Mouse (Mus musculus): ENCODE data around the gene Tns3. TPM values are rescaled to one million over a fixed set of nuclear protein-coding genes. Genes with fewer than 3 reads are reported as not detected.

Tns3 gene
- polyA plus RNA-seq, 1 experiment from 2014 or later = 4.1 TPM

- Histone ChIP-seq H3K4me2 (ENCODE audit: low read depth, low read length) (no peak overlapping the region), H3K4me3 (ENCODE audit: low read depth, low read length) (no peak overlapping the region), H3K9ac (ENCODE audit: low read depth, low read length) (no peak overlapping the region), H3K27me3 (ENCODE audit: control insufficient read depth, insufficient read depth, low read depth, low read length) (no peaks in the 10 kb centered on the region), H3K36me3 (ENCODE audit: control insufficient read depth, insufficient read depth) (no peaks in the 10 kb centered on the region), H3K9me3 (replicated peaks; ENCODE audit: control insufficient read depth, low read length) (no peaks in the 10 kb centered on the region), H3K27ac (ENCODE audit: low read length) (no peak overlapping the region), H3K4me1 (ENCODE audit: control insufficient read depth, low read depth, low read length) (no peaks in the 10 kb centered on the region; the same call in 1 of the 2 replicates)
- no peak for ATAC-seq (ENCODE audit: low read depth)
- WGBS (ENCODE audit: insufficient replicate concordance) = 69% methylated on average over 2 of the region's 2 CpGs
These were observed 20.1 kb downstream of the Tns3 start for GRCm38 (mm10) chr11:8644272-8644671.

- H3K4me1 ChIP-seq (ENCODE audit: control insufficient read depth, low read depth, low read length) = peaks cover 4% of the 10 kb centered on the region
- no peak overlapping the region for H3K4me3 ChIP-seq (ENCODE audit: low read depth, low read length)
- H3K9ac ChIP-seq (ENCODE audit: low read depth, low read length) = no peak overlapping the region
- no peak overlapping the region for H3K4me2 ChIP-seq (ENCODE audit: low read depth, low read length)
- H3K27me3 ChIP-seq (ENCODE audit: control insufficient read depth, insufficient read depth, low read depth, low read length) = no peaks in the 10 kb centered on the region
- H3K36me3 ChIP-seq (ENCODE audit: control insufficient read depth, insufficient read depth) = no peaks in the 10 kb centered on the region
- WGBS (ENCODE audit: insufficient replicate concordance) = 49% methylated on average over 10 of the region's 10 CpGs
- no peak for ATAC-seq (ENCODE audit: low read depth)
- no peak overlapping the region for H3K27ac ChIP-seq (ENCODE audit: low read length)
- no peaks in the 10 kb centered on the region for H3K9me3 ChIP-seq (replicated peaks; ENCODE audit: control insufficient read depth, low read length)
These were observed 22.6 kb downstream of the Tns3 start for GRCm38 (mm10) chr11:8641634-8642277.

- H3K4me1 ChIP-seq (ENCODE audit: control insufficient read depth, low read depth, low read length) = peaks cover 14% of the 10 kb centered on the region
- H3K27ac ChIP-seq (ENCODE audit: low read length) = no peak overlapping the region
- no peak overlapping the region for H3K4me2 ChIP-seq (ENCODE audit: low read depth, low read length)
- H3K9ac ChIP-seq (ENCODE audit: low read depth, low read length) = no peak overlapping the region
- H3K9me3 ChIP-seq (replicated peaks; ENCODE audit: control insufficient read depth, low read length) = no peaks in the 10 kb centered on the region
- H3K4me3 ChIP-seq (ENCODE audit: low read depth, low read length) = no peak overlapping the region
- H3K27me3 ChIP-seq (ENCODE audit: control insufficient read depth, insufficient read depth, low read depth, low read length) = no peaks in the 10 kb centered on the region
- ATAC-seq (ENCODE audit: low read depth) = peak; percentile 22; the same call in 1 of the 2 replicates
- WGBS (ENCODE audit: insufficient replicate concordance) = 79% methylated on average over 16 of the region's 16 CpGs
- H3K36me3 ChIP-seq (ENCODE audit: control insufficient read depth, insufficient read depth) = no peaks in the 10 kb centered on the region
These were observed 24.6 kb downstream of the Tns3 start for GRCm38 (mm10) chr11:8639726-8640125.

- no peak overlapping the region for H3K27ac ChIP-seq (ENCODE audit: low read length)
- no peaks in the 10 kb centered on the region for H3K9me3 ChIP-seq (replicated peaks; ENCODE audit: control insufficient read depth, low read length)
- H3K27me3 ChIP-seq (ENCODE audit: control insufficient read depth, insufficient read depth, low read depth, low read length) = no peaks in the 10 kb centered on the region
- H3K4me2 ChIP-seq (ENCODE audit: low read depth, low read length) = no peak overlapping the region
- H3K36me3 ChIP-seq (ENCODE audit: control insufficient read depth, insufficient read depth) = no peaks in the 10 kb centered on the region
- no peak for ATAC-seq (ENCODE audit: low read depth)
- no peak overlapping the region for H3K9ac ChIP-seq (ENCODE audit: low read depth, low read length)
- WGBS (ENCODE audit: insufficient replicate concordance) = 55% methylated on average over 6 of the region's 6 CpGs
- no peak overlapping the region for H3K4me3 ChIP-seq (ENCODE audit: low read depth, low read length)
- H3K4me1 ChIP-seq (ENCODE audit: control insufficient read depth, low read depth, low read length) = peaks cover 19% of the 10 kb centered on the region
These were observed 25.2 kb downstream of the Tns3 start for GRCm38 (mm10) chr11:8639007-8639718.

GRCm38 (mm10) chr11:8637469-8638447 lies 26.6 kb downstream of the Tns3 start:
- H3K36me3 ChIP-seq (ENCODE audit: control insufficient read depth, insufficient read depth) = no peaks in the 10 kb centered on the region
- no peak overlapping the region for H3K9ac ChIP-seq (ENCODE audit: low read depth, low read length)
- H3K9me3 ChIP-seq (replicated peaks; ENCODE audit: control insufficient read depth, low read length) = no peaks in the 10 kb centered on the region
- WGBS (ENCODE audit: insufficient replicate concordance) = 26% methylated on average over 10 of the region's 10 CpGs
- H3K27me3 ChIP-seq (ENCODE audit: control insufficient read depth, insufficient read depth, low read depth, low read length) = no peaks in the 10 kb centered on the region
- no peak overlapping the region for H3K4me3 ChIP-seq (ENCODE audit: low read depth, low read length)
- peaks cover 20% of the 10 kb centered on the region for H3K4me1 ChIP-seq (ENCODE audit: control insufficient read depth, low read depth, low read length)
- peak; percentile 33 for ATAC-seq (ENCODE audit: low read depth)
- no peak overlapping the region for H3K27ac ChIP-seq (ENCODE audit: low read length)
- no peak overlapping the region for H3K4me2 ChIP-seq (ENCODE audit: low read depth, low read length)

- no peaks in the 10 kb centered on the region for H3K27me3 ChIP-seq (ENCODE audit: control insufficient read depth, insufficient read depth, low read depth, low read length)
- H3K4me1 ChIP-seq (ENCODE audit: control insufficient read depth, low read depth, low read length) = peaks cover 20% of the 10 kb centered on the region
- H3K36me3 ChIP-seq (ENCODE audit: control insufficient read depth, insufficient read depth) = no peaks in the 10 kb centered on the region
- H3K4me3 ChIP-seq (ENCODE audit: low read depth, low read length) = no peak overlapping the region
- ATAC-seq (ENCODE audit: low read depth) = no peak
- no peak overlapping the region for H3K4me2 ChIP-seq (ENCODE audit: low read depth, low read length)
- H3K27ac ChIP-seq (ENCODE audit: low read length) = no peak overlapping the region
- no peaks in the 10 kb centered on the region for H3K9me3 ChIP-seq (replicated peaks; ENCODE audit: control insufficient read depth, low read length)
- WGBS (ENCODE audit: insufficient replicate concordance) = 50% methylated on average over 1 of the region's 1 CpGs
- H3K9ac ChIP-seq (ENCODE audit: low read depth, low read length) = no peak overlapping the region
These were observed 27.7 kb downstream of the Tns3 start for GRCm38 (mm10) chr11:8636680-8637079.

GRCm38 (mm10) chr11:8635778-8636177 lies 28.6 kb downstream of the Tns3 start:
- Histone ChIP-seq H3K4me1 (ENCODE audit: control insufficient read depth, low read depth, low read length) (peaks cover 20% of the 10 kb centered on the region), H3K4me3 (ENCODE audit: low read depth, low read length) (no peak overlapping the region), H3K9me3 (replicated peaks; ENCODE audit: control insufficient read depth, low read length) (no peaks in the 10 kb centered on the region), H3K9ac (ENCODE audit: low read depth, low read length) (no peak overlapping the region), H3K36me3 (ENCODE audit: control insufficient read depth, insufficient read depth) (no peaks in the 10 kb centered on the region), H3K27ac (ENCODE audit: low read length) (no peak overlapping the region), H3K4me2 (ENCODE audit: low read depth, low read length) (no peak overlapping the region), H3K27me3 (ENCODE audit: control insufficient read depth, insufficient read depth, low read depth, low read length) (no peaks in the 10 kb centered on the region)
- WGBS (ENCODE audit: insufficient replicate concordance) = 60% methylated on average over 3 of the region's 3 CpGs
- no peak for ATAC-seq (ENCODE audit: low read depth)

GRCm38 (mm10) chr11:8634728-8635410 lies 29.5 kb downstream of the Tns3 start:
- H3K4me3 ChIP-seq (ENCODE audit: low read depth, low read length) = no peak overlapping the region
- ATAC-seq (ENCODE audit: low read depth) = 0 out of 2 replicates have a peak, but pooled peaks have one; percentile 23
- no peak overlapping the region for H3K9ac ChIP-seq (ENCODE audit: low read depth, low read length)
- no peaks in the 10 kb centered on the region for H3K27me3 ChIP-seq (ENCODE audit: control insufficient read depth, insufficient read depth, low read depth, low read length)
- peaks cover 20% of the 10 kb centered on the region for H3K4me1 ChIP-seq (ENCODE audit: control insufficient read depth, low read depth, low read length)
- H3K27ac ChIP-seq (ENCODE audit: low read length) = no peak overlapping the region
- no peaks in the 10 kb centered on the region for H3K36me3 ChIP-seq (ENCODE audit: control insufficient read depth, insufficient read depth)
- no peaks in the 10 kb centered on the region for H3K9me3 ChIP-seq (replicated peaks; ENCODE audit: control insufficient read depth, low read length)
- WGBS (ENCODE audit: insufficient replicate concordance) = 42% methylated on average over 7 of the region's 7 CpGs
- no peak overlapping the region for H3K4me2 ChIP-seq (ENCODE audit: low read depth, low read length)
